ENCODE assay signal across 8 mouse cellular contexts in genomic region chrX:162902040-162902734, GRCm38 (mm10). TPM values are rescaled to one million over a fixed set of nuclear protein-coding genes. Genes with fewer than 3 reads are reported as not detected.
DNase-seq lines count a peak whose midpoint lies in the region; ATAC-seq and TF ChIP-seq lines count a peak whose summit lies in the region.

No protein-coding gene starts in this region.

- H3K9ac ChIP-seq in limb, embryonic 13.5 days: peak overlapping the region; percentile 73
- H3K9ac ChIP-seq in midbrain, embryonic 13.5 days (replicated peaks): peak overlapping the region; percentile 76

- peak; percentile 52; the same call in 1 of the 2 replicates for ATAC-seq in limb, embryonic 13.5 days (ENCODE audit: low FRiP score, low read depth)
- peak; percentile 83 for ATAC-seq in midbrain, embryonic 13.5 days

- H3K4me2 ChIP-seq in limb, embryonic 13.5 days (replicated peaks): peak overlapping the region; percentile 67
- H3K4me2 ChIP-seq in midbrain, embryonic 13.5 days (replicated peaks): peak overlapping the region; percentile 67

- peak overlapping the region; percentile 84 for H3K27ac ChIP-seq in embryonic facial prominence, embryonic 10.5 days (replicated peaks)
- H3K27ac ChIP-seq in kidney, adult 2 months (ENCODE audit: insufficient read depth, low read depth, low read length): peak overlapping the region; percentile 94
- H3K27ac ChIP-seq in limb, embryonic 13.5 days: peak overlapping the region; percentile 84
- H3K27ac ChIP-seq in midbrain, embryonic 13.5 days: peak overlapping the region; percentile 62

- 28% methylated on average over 29 of the region's 29 CpGs for WGBS in embryonic facial prominence, embryonic 10.5 days
- WGBS in kidney, adult 2 months: 2% methylated on average over 29 of the region's 29 CpGs
- 23% methylated on average over 29 of the region's 29 CpGs for WGBS in limb, embryonic 13.5 days
- WGBS in midbrain, embryonic 13.5 days: 23% methylated on average over 29 of the region's 29 CpGs

- H3K4me3 ChIP-seq in embryonic facial prominence, embryonic 10.5 days: peak overlapping the region; percentile 71
- peak overlapping the region; percentile 95 for H3K4me3 ChIP-seq in kidney, adult 2 months (ENCODE audit: insufficient read depth, low read depth, low read length)
- peak overlapping the region; percentile 63 for H3K4me3 ChIP-seq in limb, embryonic 13.5 days
- H3K4me3 ChIP-seq in midbrain, embryonic 13.5 days (replicated peaks): peak overlapping the region; percentile 60

- no peaks in the 10 kb centered on the region for H3K36me3 ChIP-seq in embryonic facial prominence, embryonic 10.5 days (replicated peaks)
- H3K36me3 ChIP-seq in kidney, adult 2 months (ENCODE audit: control insufficient read depth, insufficient read depth, low read length): no peaks in the 10 kb centered on the region
- H3K36me3 ChIP-seq in limb, embryonic 13.5 days: 0 out of 2 replicates have a peak, but pooled peaks cover 2% of the 10 kb centered on the region
- H3K36me3 ChIP-seq in midbrain, embryonic 13.5 days: no peaks in the 10 kb centered on the region

- peaks cover 5% of the 10 kb centered on the region; the same call in 1 of the 2 replicates for H3K4me1 ChIP-seq in embryonic facial prominence, embryonic 10.5 days
- H3K4me1 ChIP-seq in kidney, adult 2 months (ENCODE audit: control insufficient read depth, insufficient read depth, low read length): no peaks in the 10 kb centered on the region; the same call in 1 of the 2 replicates
- H3K4me1 ChIP-seq in limb, embryonic 13.5 days: peaks cover 4% of the 10 kb centered on the region; the same call in 1 of the 2 replicates
- H3K4me1 ChIP-seq in midbrain, embryonic 13.5 days (replicated peaks): peaks cover 6% of the 10 kb centered on the region; the same call in 1 of the 2 replicates

- DNase-seq in urinary bladder, adult 18-20 months (ENCODE audit: low spot score in 2 of 2): peak; percentile 6 to 42
- DNase-seq in urinary bladder, postnatal 10 days (ENCODE audit: low spot score): no peak
- peak; percentile 39 for DNase-seq in embryonic facial prominence, embryonic 10.5 days (ENCODE audit: low spot score)
- DNase-seq in heart, adult 18-20 months: peak; percentile 43 to 54
- DNase-seq in kidney, adult 2 months: peak; percentile 72
- DNase-seq in spleen, adult 12 weeks (ENCODE audit: low spot score): peak; percentile 40

- H3K27me3 ChIP-seq in embryonic facial prominence, embryonic 10.5 days (replicated peaks; ENCODE audit: low read depth, poor library complexity, severe bottlenecking): peaks cover 43% of the 10 kb centered on the region
- H3K27me3 ChIP-seq in kidney, adult 2 months (replicated peaks; ENCODE audit: control insufficient read depth, insufficient read depth, low read length): no peaks in the 10 kb centered on the region
- no peaks in the 10 kb centered on the region; the same call in 1 of the 2 replicates for H3K27me3 ChIP-seq in limb, embryonic 13.5 days
- H3K27me3 ChIP-seq in midbrain, embryonic 13.5 days: no peaks in the 10 kb centered on the region; the same call in 1 of the 2 replicates

- TF ChIP-seq CTCF in kidney, adult 2 months (conservative IDR thresholded peaks at IDR 0.05; ENCODE audit: insufficient read depth, insufficient read length, low read depth, low read length): 0 out of 2 replicates have a peak, but pooled peaks have one; percentile 6

- no peaks in the 10 kb centered on the region for H3K9me3 ChIP-seq in embryonic facial prominence, embryonic 10.5 days
- no peaks in the 10 kb centered on the region for H3K9me3 ChIP-seq in limb, embryonic 13.5 days
- H3K9me3 ChIP-seq in midbrain, embryonic 13.5 days: no peaks in the 10 kb centered on the region

- no peak for TF ChIP-seq POLR2A in kidney, adult 2 months (IDR thresholded peaks at IDR 0.05; ENCODE audit: low read depth, low read length)

RNA-seq across cellular contexts. Expression of gene Ctps2, which starts 1.1 kb away (rescaled TPM):
- polyA plus RNA-seq in embryonic facial prominence, embryonic 10.5 days (2016; fragmentation: Nextera tagmentation; extraction: Ambion mirVana): 69.2 and 77.9 TPM in 2 replicates
- total RNA-seq in heart, adult 18-20 months (2021): 10 to 100 TPM; 13.3 to 13.4 TPM
- polyA plus RNA-seq in kidney, adult 2 months (2012; rRNA removed): 27.3 TPM in 2 replicates
- polyA plus RNA-seq in limb, embryonic 13.5 days (2015; fragmentation: Nextera tagmentation; extraction: Ambion mirVana): 111 and 116 TPM in 2 replicates
- polyA plus RNA-seq in midbrain, embryonic 13.5 days (2015; fragmentation: Nextera tagmentation; extraction: Ambion mirVana): 95.1 and 100 TPM in 2 replicates

RNA-seq across cellular contexts. Expression of gene Syap1, which starts 13.9 kb away (rescaled TPM):
- 24.9 and 28.6 TPM in 2 replicates for polyA plus RNA-seq in embryonic facial prominence, embryonic 10.5 days (2016; fragmentation: Nextera tagmentation; extraction: Ambion mirVana)
- total RNA-seq in heart, adult 18-20 months (2021): 10 to 100 TPM; 27.5 to 30.6 TPM
- polyA plus RNA-seq in kidney, adult 2 months (2012; rRNA removed): 14.1 and 16.4 TPM in 2 replicates
- 43.5 and 44.7 TPM in 2 replicates for polyA plus RNA-seq in limb, embryonic 13.5 days (2015; fragmentation: Nextera tagmentation; extraction: Ambion mirVana)
- polyA plus RNA-seq in midbrain, embryonic 13.5 days (2015; fragmentation: Nextera tagmentation; extraction: Ambion mirVana): 29.2 and 29.4 TPM in 2 replicates
